In the genomic region with DNA sequence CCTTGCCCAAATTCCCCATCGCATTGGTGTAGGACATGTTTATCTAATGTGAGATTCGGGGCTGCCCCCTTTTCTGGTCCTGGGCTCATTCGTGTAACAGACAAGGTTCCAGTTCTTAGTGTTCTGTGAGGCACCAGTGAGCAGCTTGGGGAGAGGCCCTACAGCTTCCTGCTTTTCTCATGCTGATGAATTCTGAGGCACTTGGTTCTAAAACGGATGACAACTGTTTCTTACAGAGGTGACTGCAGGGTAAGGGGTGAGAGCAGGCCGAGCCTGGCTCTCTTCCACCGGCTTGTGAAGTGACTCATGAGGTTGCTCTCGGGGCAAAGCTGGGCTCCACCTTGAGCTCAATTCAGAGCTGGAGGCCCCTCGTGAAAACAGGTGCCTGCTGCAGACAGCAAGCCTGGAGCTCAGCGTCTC, we compare ENCODE assay signal across 12 mouse cellular contexts.
DNase-seq lines count a peak whose midpoint lies in the region; ATAC-seq and TF ChIP-seq lines count a peak whose summit lies in the region.
"Had no signal": no experiment of that assay in that cellular context is flagged by ENCODE, and none has a peak within 500 bp of the region (broad histone marks: within the 10 kb centered on the region; RNA-seq: fewer than 3 reads in every experiment).

No protein-coding gene starts in this region.

- H3K4me2 ChIP-seq in kidney, postnatal 0 days (ENCODE audit: low read length), result no peak overlapping the region
- no peak overlapping the region for H3K4me2 ChIP-seq in limb, embryonic 15.5 days
- H3K4me2 ChIP-seq in forebrain, embryonic 12.5 days, result no peak overlapping the region
- no peak overlapping the region for H3K4me2 ChIP-seq in forebrain, embryonic 16.5 days (ENCODE audit: low read length)
- H3K4me2 ChIP-seq: liver, embryonic 15.5 days; midbrain, embryonic 12.5 days had no signal

- no peaks in the 10 kb centered on the region for H3K79me2 ChIP-seq in C2C12 (ENCODE audit: control insufficient read depth, insufficient read depth)

- H3K27me3 ChIP-seq in kidney, postnatal 0 days (ENCODE audit: insufficient read depth, low read length), result no peaks in the 10 kb centered on the region
- no peaks in the 10 kb centered on the region for H3K27me3 ChIP-seq in kidney, adult 2 months (replicated peaks; ENCODE audit: control insufficient read depth, insufficient read depth, low read length)
- no peaks in the 10 kb centered on the region for H3K27me3 ChIP-seq in C2C12 (ENCODE audit: control insufficient read depth, insufficient read depth, insufficient read length)
- no peaks in the 10 kb centered on the region for H3K27me3 ChIP-seq in limb, embryonic 15.5 days
- no peaks in the 10 kb centered on the region for H3K27me3 ChIP-seq in forebrain, embryonic 12.5 days
- no peaks in the 10 kb centered on the region for H3K27me3 ChIP-seq in forebrain, embryonic 16.5 days (replicated peaks; ENCODE audit: control insufficient read depth, insufficient read depth, low read length)
- H3K27me3 ChIP-seq: liver, embryonic 15.5 days; midbrain, embryonic 12.5 days had no signal

- no peak for DNase-seq in kidney, postnatal 0 days (ENCODE audit: low spot score)
- DNase-seq in kidney, adult 2 months, result no peak
- DNase-seq in adipocyte (ENCODE audit: low spot score), result peak; percentile 18
- no peak for DNase-seq in frontal cortex, adult 2 months (ENCODE audit: extremely low spot score in 1 of 2, low spot score in 1 of 2)
- DNase-seq: cerebellum, postnatal 14 days had no signal

- no peaks in the 10 kb centered on the region for H3K79me3 ChIP-seq in C2C12 (ENCODE audit: low read depth)

- 0 out of 2 replicates have a peak overlapping the region, but pooled peaks have one; percentile 6 for H3K27ac ChIP-seq in kidney, postnatal 0 days
- H3K27ac ChIP-seq in kidney, adult 2 months (ENCODE audit: insufficient read depth, low read depth, low read length), result no peak overlapping the region
- H3K27ac ChIP-seq in limb, embryonic 15.5 days, result 0 out of 2 replicates have a peak overlapping the region, but pooled peaks have one; percentile 51
- no peak overlapping the region for H3K27ac ChIP-seq in forebrain, embryonic 12.5 days
- no peak overlapping the region for H3K27ac ChIP-seq in forebrain, embryonic 16.5 days (ENCODE audit: low read length)
- H3K27ac ChIP-seq: layer of hippocampus, adult 2 months; liver, embryonic 15.5 days; midbrain, embryonic 12.5 days had no signal

- no peaks in the 10 kb centered on the region for H3K36me3 ChIP-seq in kidney, postnatal 0 days (ENCODE audit: insufficient read depth, low read length)
- H3K36me3 ChIP-seq in kidney, adult 2 months (ENCODE audit: control insufficient read depth, insufficient read depth, low read length), result no peaks in the 10 kb centered on the region
- H3K36me3 ChIP-seq in C2C12 (ENCODE audit: control insufficient read depth, insufficient read depth), result no peaks in the 10 kb centered on the region
- H3K36me3 ChIP-seq in limb, embryonic 15.5 days, result no peaks in the 10 kb centered on the region
- no peaks in the 10 kb centered on the region for H3K36me3 ChIP-seq in forebrain, embryonic 12.5 days (replicated peaks)
- no peaks in the 10 kb centered on the region for H3K36me3 ChIP-seq in forebrain, embryonic 16.5 days (ENCODE audit: control insufficient read depth, insufficient read depth)
- H3K36me3 ChIP-seq: liver, embryonic 15.5 days; midbrain, embryonic 12.5 days had no signal

- H3K4me1 ChIP-seq in kidney, postnatal 0 days (replicated peaks; ENCODE audit: insufficient read depth, low read length), result 0 out of 2 replicates have a peak, but pooled peaks cover 12% of the 10 kb centered on the region
- no peaks in the 10 kb centered on the region for H3K4me1 ChIP-seq in kidney, adult 2 months (ENCODE audit: control insufficient read depth, insufficient read depth, low read length)
- H3K4me1 ChIP-seq in limb, embryonic 15.5 days, result peaks cover 29% of the 10 kb centered on the region
- 0 out of 2 replicates have a peak, but pooled peaks cover 2% of the 10 kb centered on the region for H3K4me1 ChIP-seq in forebrain, embryonic 12.5 days
- H3K4me1 ChIP-seq in forebrain, embryonic 16.5 days (replicated peaks; ENCODE audit: control insufficient read depth, insufficient read depth, low read length), result no peaks in the 10 kb centered on the region
- H3K4me1 ChIP-seq: liver, embryonic 15.5 days; midbrain, embryonic 12.5 days had no signal

- WGBS in kidney, postnatal 0 days, result 51% methylated on average over 9 of the region's 9 CpGs
- WGBS in kidney, adult 2 months, result 60% methylated on average over 9 of the region's 9 CpGs
- WGBS in limb, embryonic 15.5 days, result 37% methylated on average over 9 of the region's 9 CpGs
- 71% methylated on average over 9 of the region's 9 CpGs for WGBS in forebrain, embryonic 12.5 days
- WGBS in forebrain, embryonic 16.5 days, result 65% methylated on average over 9 of the region's 9 CpGs

- no peak for TF ChIP-seq CTCF in kidney, postnatal 0 days (IDR thresholded peaks at IDR 0.05; ENCODE audit: low read depth)
- no peak for TF ChIP-seq CTCF in kidney, adult 2 months (conservative IDR thresholded peaks at IDR 0.05; ENCODE audit: insufficient read depth, insufficient read length, low read depth, low read length)
- no peak for TF ChIP-seq CTCF in C2C12 (IDR thresholded peaks at IDR 0.05; ENCODE audit: control insufficient read depth, insufficient read depth, insufficient read length)

- no peaks in the 10 kb centered on the region for H3K9me3 ChIP-seq in kidney, postnatal 0 days (replicated peaks; ENCODE audit: low read length)
- H3K9me3 ChIP-seq in limb, embryonic 15.5 days, result no peaks in the 10 kb centered on the region
- H3K9me3 ChIP-seq in forebrain, embryonic 12.5 days, result 0 out of 2 replicates have a peak, but pooled peaks cover 7% of the 10 kb centered on the region
- H3K9me3 ChIP-seq in forebrain, embryonic 16.5 days (ENCODE audit: control insufficient read depth, low read length), result no peaks in the 10 kb centered on the region
- H3K9me3 ChIP-seq: liver, embryonic 15.5 days had no signal

- no peak for TF ChIP-seq POLR2A in kidney, adult 2 months (IDR thresholded peaks at IDR 0.05; ENCODE audit: low read depth, low read length)

- no peak overlapping the region for H3ac ChIP-seq in C2C12 (ENCODE audit: control insufficient read depth, insufficient read length, low read depth)

- no peak for ATAC-seq in kidney, postnatal 0 days (replicated peaks; ENCODE audit: low FRiP score, low read depth)
- no peak for ATAC-seq in limb, embryonic 15.5 days (ENCODE audit: insufficient number of reproducible peaks, low FRiP score, low TSS enrichment, low read depth)
- ATAC-seq in forebrain, embryonic 12.5 days (ENCODE audit: low FRiP score), result no peak
- no peak for ATAC-seq in forebrain, embryonic 16.5 days

- no peak overlapping the region for H3K4me3 ChIP-seq in kidney, postnatal 0 days (replicated peaks; ENCODE audit: low read depth, low read length)
- H3K4me3 ChIP-seq in kidney, adult 2 months (ENCODE audit: insufficient read depth, low read depth, low read length), result no peak overlapping the region
- no peak overlapping the region for H3K4me3 ChIP-seq in C2C12 (ENCODE audit: insufficient read depth, poor library complexity, severe bottlenecking)
- no peak overlapping the region for H3K4me3 ChIP-seq in limb, embryonic 15.5 days
- H3K4me3 ChIP-seq in forebrain, embryonic 12.5 days (replicated peaks), result no peak overlapping the region
- H3K4me3 ChIP-seq in forebrain, embryonic 16.5 days (replicated peaks; ENCODE audit: low read length), result no peak overlapping the region
- H3K4me3 ChIP-seq: layer of hippocampus, adult 2 months; liver, embryonic 15.5 days; midbrain, embryonic 12.5 days had no signal

- no peak overlapping the region for H3K9ac ChIP-seq in kidney, postnatal 0 days (ENCODE audit: low read depth, low read length)
- no peak overlapping the region for H3K9ac ChIP-seq in limb, embryonic 15.5 days
- H3K9ac ChIP-seq in forebrain, embryonic 12.5 days, result no peak overlapping the region
- H3K9ac ChIP-seq in forebrain, embryonic 16.5 days (replicated peaks; ENCODE audit: low read depth, low read length), result no peak overlapping the region
- H3K9ac ChIP-seq: liver, embryonic 15.5 days; midbrain, embryonic 12.5 days had no signal

TF ChIP-seq in C2C12, 6 proteins besides CTCF, POLR2A, EP300 and RAD21:
- TF ChIP-seq CEBPB (IDR thresholded peaks at IDR 0.05; ENCODE audit: low read depth), result no peak
- TF ChIP-seq MAX (IDR thresholded peaks at IDR 0.05), result peak; percentile 27

Comparison
In these comparisons a context has a peak if more than half of its experiments do, and no peak if none do; other contexts are left out.
1. H3K27ac ChIP-seq: peak in kidney, postnatal 0 days (single experiment) and limb, embryonic 15.5 days (single experiment); none in kidney, adult 2 months (single experiment), forebrain, embryonic 12.5 days (single experiment) and forebrain, embryonic 16.5 days (single experiment).